Mouse (Mus musculus) embryonic facial prominence, embryonic 10.5 days (tissue): ENCODE measurements around the gene Dcst2. TPM values are rescaled to one million over a fixed set of nuclear protein-coding genes. Genes with fewer than 3 reads are reported as not detected.
A peak's percentile ranks its signal among the peaks of the same experiment; 100 is the strongest.

Source experiments
- DNase-seq: peaks from one replicate; pipeline ENCODE4 v3.0.0-alpha.2; 2017; ENCODE audit warnings: low spot score
- H3K27ac ChIP-seq: fragments of 300-500 bp; sonication (generic); replicated peaks from 2 replicates; pipeline ENCODE4 v1.5.1; 2016; ENCODE audit warnings: mild to moderate bottlenecking
- H3K27me3 ChIP-seq: fragments of 300-500 bp; sonication (generic); replicated peaks from 2 replicates; pipeline ENCODE4 v1.6.1; 2016; ENCODE audit warnings: low read depth, mild to moderate bottlenecking; ENCODE audit not compliant: poor library complexity, severe bottlenecking
- H3K36me3 ChIP-seq: fragments of 300-500 bp; sonication (generic); replicated peaks from 2 replicates; pipeline ENCODE4 v1.6.1; 2016; ENCODE audit warnings: mild to moderate bottlenecking, moderate library complexity
- H3K4me1 ChIP-seq: fragments of 300-500 bp; sonication (generic); 2 replicates; pipeline ENCODE4 v1.6.1; 2016
- H3K4me3 ChIP-seq: fragments of 300-500 bp; sonication (generic); 2 replicates; pipeline ENCODE4 v1.5.1; 2016; ENCODE audit warnings: mild to moderate bottlenecking, moderate library complexity
- H3K9me3 ChIP-seq: fragments of 300-500 bp; sonication (generic); 2 replicates; pipeline ENCODE4 v1.6.1; 2016; ENCODE audit warnings: mild to moderate bottlenecking
- WGBS: fragments of 180-500 bp; shearing (Covaris S2); methylation state at CpG from one replicate; pipeline ENCODE4 v1.1.7; 2016; 5-methylcytosine and 5-hydroxymethylcytosine counted together
- polyA plus RNA-seq: library from polyadenylated mRNA; unstranded; fragments of >200 nt; fragmentation: Nextera tagmentation; extraction: Ambion mirVana; gene quantifications from 2 replicates; pipeline ENCODE4 v1.2.1, GENCODE M21; 2016

Dcst2 gene
- polyA plus RNA-seq: 0.09 and 0.15 TPM in 2 replicates

GRCm38 (mm10) chr3:89361675-89362074 is at the start of gene Dcst2:
Gene Dcst2 (plus strand): TSS chr3:89361975.
- Histone ChIP-seq H3K27ac (no peak within 1 kb of the TSS), H3K4me1 (peaks cover 5% of the 10 kb centered on the region; the same call in 1 of the 2 replicates), H3K27me3 (0 out of 2 replicates have a peak, but pooled peaks cover 15% of the 10 kb centered on the region), H3K4me3 (no peak within 1 kb of the TSS), H3K9me3 (no peaks in the 10 kb centered on the region), H3K36me3 (no peaks in the 10 kb centered on the region)
- WGBS: 86% methylated on average over 7 of the region's 7 CpGs
- no peak for DNase-seq

- DNase-seq: no peak
- Histone ChIP-seq H3K4me3 (no peak overlapping the region), H3K4me1 (peaks cover 51% of the 10 kb centered on the region), H3K27ac (no peak overlapping the region), H3K36me3 (no peaks in the 10 kb centered on the region), H3K27me3 (peaks cover 41% of the 10 kb centered on the region), H3K9me3 (no peaks in the 10 kb centered on the region; the same call in 1 of the 2 replicates)
- 69% methylated on average over 5 of the region's 5 CpGs for WGBS
Observed at GRCm38 (mm10) chr3:89314340-89314739, 47.4 kb upstream of the Dcst2 start.

- Histone ChIP-seq H3K27me3 (peaks cover 45% of the 10 kb centered on the region), H3K9me3 (no peaks in the 10 kb centered on the region; the same call in 1 of the 2 replicates), H3K4me1 (peaks cover 55% of the 10 kb centered on the region), H3K27ac (peak overlapping the region; percentile 75), H3K36me3 (no peaks in the 10 kb centered on the region), H3K4me3 (peak overlapping the region; percentile 58)
- DNase-seq: no peak
- WGBS: 42% methylated on average over 2 of the region's 2 CpGs
Observed at GRCm38 (mm10) chr3:89314791-89315190, 47.0 kb upstream of the Dcst2 start.

- no peaks in the 10 kb centered on the region for H3K36me3 ChIP-seq
- H3K27ac ChIP-seq: peak overlapping the region; percentile 75
- H3K4me3 ChIP-seq: peak overlapping the region; percentile 58
- 5% methylated on average over 26 of the region's 26 CpGs for WGBS
- peak; percentile 92 for DNase-seq
- peaks cover 51% of the 10 kb centered on the region for H3K27me3 ChIP-seq
- H3K4me1 ChIP-seq: peaks cover 61% of the 10 kb centered on the region
- no peaks in the 10 kb centered on the region; the same call in 1 of the 2 replicates for H3K9me3 ChIP-seq
Observed at GRCm38 (mm10) chr3:89315195-89315929, 46.4 kb upstream of the Dcst2 start.

GRCm38 (mm10) chr3:89315930-89316831 is 45.6 kb upstream of the Dcst2 start:
- H3K9me3 ChIP-seq: no peaks in the 10 kb centered on the region; the same call in 1 of the 2 replicates
- DNase-seq: no peak
- peak overlapping the region; percentile 75; the same call in 1 of the 2 replicates for H3K27ac ChIP-seq
- H3K4me3 ChIP-seq: peak overlapping the region; percentile 58
- WGBS: 9% methylated on average over 40 of the region's 40 CpGs
- H3K27me3 ChIP-seq: peaks cover 59% of the 10 kb centered on the region
- no peaks in the 10 kb centered on the region for H3K36me3 ChIP-seq
- H3K4me1 ChIP-seq: peaks cover 69% of the 10 kb centered on the region

- Histone ChIP-seq H3K9me3 (no peaks in the 10 kb centered on the region; the same call in 1 of the 2 replicates), H3K36me3 (no peaks in the 10 kb centered on the region), H3K4me3 (peak overlapping the region; percentile 58), H3K27me3 (peaks cover 65% of the 10 kb centered on the region), H3K4me1 (peaks cover 76% of the 10 kb centered on the region), H3K27ac (no peak overlapping the region)
- DNase-seq: peak; percentile 88
- WGBS: under 1% methylated on average over 4 of the region's 4 CpGs
Observed at GRCm38 (mm10) chr3:89316833-89317232, 44.9 kb upstream of the Dcst2 start.

- H3K27me3 ChIP-seq: peaks cover 70% of the 10 kb centered on the region
- 56% methylated on average over 6 of the region's 6 CpGs for WGBS
- no peak overlapping the region for H3K27ac ChIP-seq
- no peaks in the 10 kb centered on the region for H3K36me3 ChIP-seq
- peaks cover 80% of the 10 kb centered on the region for H3K4me1 ChIP-seq
- no peak for DNase-seq
- no peaks in the 10 kb centered on the region; the same call in 1 of the 2 replicates for H3K9me3 ChIP-seq
- peak overlapping the region; percentile 58; the same call in 1 of the 2 replicates for H3K4me3 ChIP-seq
Observed at GRCm38 (mm10) chr3:89317246-89317645, 44.5 kb upstream of the Dcst2 start.

- H3K9me3 ChIP-seq: no peaks in the 10 kb centered on the region
- no peak for DNase-seq
- peaks cover 80% of the 10 kb centered on the region for H3K27me3 ChIP-seq
- WGBS: 66% methylated on average over 8 of the region's 8 CpGs
- no peaks in the 10 kb centered on the region for H3K36me3 ChIP-seq
- H3K27ac ChIP-seq: no peak overlapping the region
- peaks cover 91% of the 10 kb centered on the region for H3K4me1 ChIP-seq
- no peak overlapping the region for H3K4me3 ChIP-seq
Observed at GRCm38 (mm10) chr3:89318316-89318715, 43.5 kb upstream of the Dcst2 start.

- Histone ChIP-seq H3K9me3 (no peaks in the 10 kb centered on the region), H3K4me1 (peaks cover 91% of the 10 kb centered on the region), H3K4me3 (peak overlapping the region; percentile 79), H3K27me3 (peaks cover 88% of the 10 kb centered on the region), H3K36me3 (no peaks in the 10 kb centered on the region), H3K27ac (peak overlapping the region; percentile 54; the same call in 1 of the 2 replicates)
- WGBS: 5% methylated on average over 21 of the region's 21 CpGs
- peak; percentile 49 for DNase-seq
Observed at GRCm38 (mm10) chr3:89318971-89319590, 42.7 kb upstream of the Dcst2 start.

GRCm38 (mm10) chr3:89319591-89320350 is 42.0 kb upstream of the Dcst2 start:
- WGBS: 5% methylated on average over 58 of the region's 58 CpGs
- H3K4me1 ChIP-seq: peaks cover 86% of the 10 kb centered on the region
- H3K27ac ChIP-seq: peak overlapping the region; percentile 54; the same call in 1 of the 2 replicates
- no peaks in the 10 kb centered on the region for H3K36me3 ChIP-seq
- DNase-seq: peak; percentile 65
- H3K4me3 ChIP-seq: peak overlapping the region; percentile 79
- H3K9me3 ChIP-seq: no peaks in the 10 kb centered on the region
- peaks cover 92% of the 10 kb centered on the region for H3K27me3 ChIP-seq

GRCm38 (mm10) chr3:89320581-89321182 is 41.1 kb upstream of the Dcst2 start:
- peaks cover 88% of the 10 kb centered on the region for H3K27me3 ChIP-seq

More at GRCm38 (mm10) chr3:89320581-89321182, 41.1 kb upstream of the Dcst2 start:
- 1% methylated on average over 41 of the region's 41 CpGs for WGBS
- Histone ChIP-seq H3K36me3 (no peaks in the 10 kb centered on the region), H3K27ac (peak overlapping the region; percentile 65), H3K4me3 (peak overlapping the region; percentile 79), H3K4me1 (peaks cover 77% of the 10 kb centered on the region), H3K9me3 (no peaks in the 10 kb centered on the region)
- peak; percentile 85 for DNase-seq
